Mouse (Mus musculus) limb, embryonic 14.5 days (tissue): Measurements from ENCODE around the gene Slc35e2. TPM values are rescaled to one million over a fixed set of nuclear protein-coding genes. Genes with fewer than 3 reads are reported as not detected.
A peak's percentile ranks its signal among the peaks of the same experiment; 100 is the strongest.
"Not testable (repeated sequence)": the region's sequence is repeated elsewhere in the genome, so short reads cannot be mapped to it uniquely, and the experiment has no call there.

Experiments used
- ATAC-seq: fragments of 200-750 bp; cut with Nextera tagmentation; 2 replicates; pipeline ENCODE4 v1.8.0; 2017; ENCODE audit warnings: low read depth, moderate number of reproducible peaks, moderate TSS enrichment; ENCODE audit not compliant: low FRiP score
- DNase-seq: peaks from one replicate; pipeline ENCODE4 v3.0.0-alpha.2; 2015; ENCODE audit warnings: low spot score
- H3K27ac ChIP-seq: fragments of 300-500 bp; sonication (generic); replicated peaks from 2 replicates; pipeline ENCODE4 v1.5.1; 2014; ENCODE audit warnings: low read depth, mild to moderate bottlenecking, low read length, moderate library complexity, mixed read lengths
- H3K27me3 ChIP-seq: fragments of 300-500 bp; sonication (generic); 2 replicates; pipeline ENCODE4 v1.6.1; 2014; ENCODE audit warnings: low read length, mixed read lengths; ENCODE audit not compliant: control insufficient read depth, insufficient read depth
- H3K36me3 ChIP-seq: fragments of 300-500 bp; sonication (generic); 2 replicates; pipeline ENCODE4 v1.6.1; 2014; ENCODE audit warnings: mild to moderate bottlenecking, low read length, moderate library complexity, mixed read lengths; ENCODE audit not compliant: control insufficient read depth, insufficient read depth
- H3K4me1 ChIP-seq: fragments of 300-500 bp; sonication (generic); 2 replicates; pipeline ENCODE4 v1.6.1; 2014; ENCODE audit warnings: antibody characterized with exemption, low read length, mixed read lengths; ENCODE audit not compliant: control insufficient read depth, insufficient read depth
- H3K4me2 ChIP-seq: fragments of 300-500 bp; sonication (generic); replicated peaks from 2 replicates; pipeline ENCODE4 v1.6.1; 2014; ENCODE audit warnings: low read depth, mild to moderate bottlenecking, low read length, moderate library complexity; ENCODE audit not compliant: severe bottlenecking
- H3K4me3 ChIP-seq: fragments of 300-500 bp; sonication (generic); replicated peaks from 2 replicates; pipeline ENCODE4 v1.5.1; 2014; ENCODE audit warnings: low read length
- H3K9ac ChIP-seq: fragments of 300-500 bp; sonication (generic); 2 replicates; pipeline ENCODE4 v1.6.1; 2014; ENCODE audit warnings: mild to moderate bottlenecking, low read depth, low read length, moderate library complexity; ENCODE audit not compliant: severe bottlenecking
- H3K9me3 ChIP-seq: fragments of 300-500 bp; sonication (generic); 2 replicates; pipeline ENCODE4 v1.6.1; 2016; ENCODE audit warnings: low read length; ENCODE audit not compliant: control insufficient read depth
- POLR2A ChIP-seq: fragments of 200-500 bp; IDR thresholded peaks from 2 replicates; pipeline ENCODE4 v1.8.0; 2012; ENCODE audit warnings: inconsistent platforms, mild to moderate bottlenecking, moderate library complexity, borderline replicate concordance; ENCODE audit not compliant: insufficient read depth, insufficient read length; ENCODE audit errors: extremely low read depth
- WGBS: fragments of 180-500 bp; shearing (Covaris S2); extraction: QIAGEN DNeasy Blood & Tissue Kit; methylation state at CpG from one replicate; pipeline ENCODE4 v1.1.7; 2014; 5-methylcytosine and 5-hydroxymethylcytosine counted together
- polyA plus RNA-seq, 2 experiments: library from polyadenylated mRNA; depleted of rRNA in 1 of 2; stranded (reverse) in 1 of 2; unstranded in 1 of 2; fragments of >200 nt; fragmentation: Nextera tagmentation in 1 of 2; extraction: Ambion mirVana in 1 of 2; gene quantifications; 2 replicates each; pipeline versions ENCODE4 v1.2.1 to v1.2.3; 2012 to 2014

The Slc35e2 gene
- polyA plus RNA-seq, 2 experiments: 8.5 to 10.9 TPM

DNA sequence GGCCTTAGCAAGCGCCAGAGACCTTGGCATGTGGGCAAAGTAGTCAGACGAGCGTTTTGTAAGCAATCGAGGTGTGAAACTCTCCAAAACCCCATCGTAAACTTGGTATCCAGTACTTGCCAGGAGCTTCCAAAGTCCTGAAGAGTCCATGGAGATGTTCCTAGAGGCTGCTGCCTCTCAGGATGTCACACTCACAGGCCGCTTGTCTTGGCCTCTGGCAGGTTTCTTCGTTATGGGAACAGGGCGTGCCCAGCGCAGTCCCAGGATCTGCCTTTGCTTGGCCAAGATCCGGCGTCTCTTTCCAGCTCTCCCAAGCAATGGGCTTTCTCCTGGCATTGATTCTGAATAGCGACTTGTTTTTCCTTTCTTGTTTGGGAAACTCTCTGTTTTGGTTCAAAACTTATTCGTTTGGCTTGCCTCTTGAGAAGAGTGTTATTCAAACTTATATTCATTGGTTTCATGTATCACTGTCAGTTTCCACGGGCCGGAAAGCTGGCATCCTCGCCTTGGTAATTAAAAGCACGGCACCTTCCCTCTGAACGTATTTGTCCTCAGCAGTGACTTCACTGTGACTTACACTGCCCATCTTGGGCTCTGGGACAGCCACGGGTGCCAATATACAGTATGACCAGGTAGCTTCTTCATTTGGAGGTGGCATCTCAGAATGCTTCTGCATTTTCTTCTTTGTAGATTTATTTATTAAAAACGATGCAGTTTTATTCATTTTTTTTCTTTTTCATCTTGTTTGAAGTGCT is 36.7 kb upstream of the Slc35e2 start:
- peak overlapping the region; percentile 81 for H3K4me2 ChIP-seq
- peaks cover 16% of the 10 kb centered on the region for H3K36me3 ChIP-seq
- ATAC-seq: no peak
- no peaks in the 10 kb centered on the region for H3K9me3 ChIP-seq
- H3K9ac ChIP-seq: peak overlapping the region; percentile 77
- H3K4me1 ChIP-seq: peaks cover 24% of the 10 kb centered on the region
- peak; percentile 12 for DNase-seq
- TF ChIP-seq POLR2A: no peak
- H3K27ac ChIP-seq: peak overlapping the region; percentile 88
- peak overlapping the region; percentile 84 for H3K4me3 ChIP-seq
- H3K27me3 ChIP-seq: no peaks in the 10 kb centered on the region
- WGBS: 10% methylated on average over 20 of the region's 20 CpGs

DNA sequence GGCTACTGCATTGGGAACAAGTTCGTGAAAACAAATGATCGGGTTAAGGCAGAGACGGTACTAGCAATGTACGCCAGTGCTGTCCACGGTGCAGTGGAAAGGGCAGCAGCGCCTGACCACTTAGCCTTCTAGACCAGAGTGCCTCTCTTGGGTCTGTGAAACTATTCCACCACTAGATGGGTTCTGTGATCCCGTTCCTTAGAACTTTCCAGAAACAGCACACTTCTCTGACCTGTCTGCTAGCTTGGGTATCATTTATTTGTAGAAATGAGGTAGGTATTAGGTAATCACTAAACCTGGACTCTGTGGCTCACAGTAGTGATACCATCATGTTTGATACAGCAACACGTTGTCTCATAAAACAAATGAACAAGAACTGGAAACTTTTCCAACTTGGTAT is 34.7 kb upstream of the Slc35e2 start:
- 58% methylated on average over 8 of the region's 8 CpGs for WGBS
- no peak for TF ChIP-seq POLR2A
- DNase-seq: no peak
- no peak overlapping the region for H3K27ac ChIP-seq
- no peak overlapping the region for H3K9ac ChIP-seq
- H3K4me1 ChIP-seq: peaks cover 22% of the 10 kb centered on the region
- no peak for ATAC-seq
- H3K27me3 ChIP-seq: no peaks in the 10 kb centered on the region
- no peaks in the 10 kb centered on the region for H3K9me3 ChIP-seq
- no peak overlapping the region for H3K4me3 ChIP-seq
- no peak overlapping the region for H3K4me2 ChIP-seq
- H3K36me3 ChIP-seq: no peaks in the 10 kb centered on the region

DNA sequence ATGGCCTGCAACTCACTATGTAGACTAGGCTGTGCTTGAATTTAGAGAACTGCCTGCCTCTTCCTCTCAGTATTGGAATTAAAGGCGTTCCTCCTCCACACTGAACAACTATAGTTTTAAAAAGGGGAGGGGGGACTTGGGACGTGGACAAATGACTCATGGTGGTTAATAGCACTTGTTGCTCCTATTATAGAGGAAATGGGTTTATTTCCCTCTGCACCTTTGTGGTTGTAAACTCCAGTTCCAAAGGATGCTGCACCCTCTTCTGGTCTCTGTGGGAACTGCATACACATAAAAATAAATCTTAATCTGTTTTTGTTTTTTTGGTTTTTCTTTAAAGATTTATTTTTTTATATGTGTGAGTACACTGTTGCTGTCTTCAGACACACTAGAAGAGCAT is 33.0 kb upstream of the Slc35e2 start:
- no peak overlapping the region for H3K9ac ChIP-seq
- DNase-seq (peak; percentile 47), ATAC-seq (no peak)
- no peak for TF ChIP-seq POLR2A
- no peak overlapping the region for H3K4me2 ChIP-seq
- H3K27ac ChIP-seq: no peak overlapping the region
- 19% methylated on average over 2 of the region's 2 CpGs for WGBS
- no peak overlapping the region for H3K4me3 ChIP-seq
- H3K27me3 ChIP-seq: no peaks in the 10 kb centered on the region
- no peaks in the 10 kb centered on the region for H3K36me3 ChIP-seq
- peaks cover 9% of the 10 kb centered on the region for H3K4me1 ChIP-seq
- H3K9me3 ChIP-seq: no peaks in the 10 kb centered on the region

DNA sequence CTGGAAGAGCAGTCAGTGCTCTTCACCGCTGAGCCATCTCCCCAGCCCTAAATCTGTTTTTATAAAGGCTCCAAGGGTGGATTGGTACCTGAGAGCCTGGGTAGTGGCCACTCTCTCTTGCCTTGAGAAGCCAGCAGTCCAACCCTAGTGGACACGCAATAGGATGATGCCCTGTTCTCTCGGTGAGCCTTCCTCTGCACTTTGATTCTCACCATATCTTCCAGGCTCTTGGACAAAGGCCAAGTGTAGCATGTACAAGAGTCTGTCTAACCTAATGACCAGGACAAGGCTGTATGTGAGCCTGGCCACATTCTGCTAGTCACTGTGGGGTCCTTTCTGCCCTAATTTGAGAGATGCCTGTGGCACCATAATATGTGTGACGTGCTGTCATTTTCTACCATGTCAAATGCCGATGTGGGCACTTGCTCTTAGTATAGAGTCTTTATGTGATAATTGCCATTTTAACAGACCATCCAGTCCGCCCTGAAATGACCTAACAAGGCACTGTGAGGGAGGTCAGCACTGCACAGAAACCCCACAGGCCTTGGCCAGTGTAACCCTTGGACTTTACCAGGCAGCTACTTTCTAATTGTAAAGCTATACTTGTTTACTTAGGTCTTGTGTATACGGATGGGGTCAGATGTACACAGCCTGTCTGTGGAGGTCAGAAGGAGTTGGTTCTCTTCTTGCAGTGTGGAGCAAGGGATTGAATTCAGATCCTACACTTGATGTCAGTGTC is 32.4 kb upstream of the Slc35e2 start:
- Histone ChIP-seq H3K36me3 (no peaks in the 10 kb centered on the region; the same call in 1 of the 2 replicates), H3K27me3 (no peaks in the 10 kb centered on the region), H3K4me3 (no peak overlapping the region), H3K9me3 (no peaks in the 10 kb centered on the region), H3K4me2 (no peak overlapping the region), H3K27ac (no peak overlapping the region), H3K9ac (no peak overlapping the region), H3K4me1 (peaks cover 9% of the 10 kb centered on the region)
- no peak for TF ChIP-seq POLR2A
- ATAC-seq (no peak), DNase-seq (no peak)
- WGBS: 90% methylated on average over 7 of the region's 7 CpGs

DNA sequence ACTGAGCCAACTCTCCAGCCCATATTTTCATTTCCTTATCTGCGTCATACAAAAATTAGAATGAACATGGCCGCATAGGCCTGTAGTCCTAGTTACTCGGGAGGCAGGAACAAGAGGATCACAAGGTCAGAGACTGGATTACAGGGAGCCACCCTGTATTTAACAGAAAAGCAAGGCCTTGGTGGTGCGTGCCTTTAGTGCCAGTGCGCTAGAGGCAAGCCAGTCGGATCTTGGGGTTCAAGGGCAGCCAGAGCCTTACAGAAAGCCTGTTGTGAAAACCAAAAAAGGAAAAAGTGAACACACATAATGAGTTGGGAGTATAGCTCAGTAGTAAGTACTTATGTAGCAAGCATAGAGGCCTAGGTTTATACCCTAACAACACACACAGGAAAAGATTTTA is 31.4 kb upstream of the Slc35e2 start:
- Histone ChIP-seq H3K27ac (no peak overlapping the region), H3K4me3 (no peak overlapping the region), H3K4me1 (peaks cover 4% of the 10 kb centered on the region), H3K36me3 (no peaks in the 10 kb centered on the region; the same call in 1 of the 2 replicates), H3K9me3 (no peaks in the 10 kb centered on the region), H3K27me3 (no peaks in the 10 kb centered on the region), H3K4me2 (no peak overlapping the region), H3K9ac (no peak overlapping the region)
- 90% methylated on average over 6 of the region's 6 CpGs for WGBS
- DNase-seq (no peak), ATAC-seq (no peak)
- TF ChIP-seq POLR2A: no peak

DNA sequence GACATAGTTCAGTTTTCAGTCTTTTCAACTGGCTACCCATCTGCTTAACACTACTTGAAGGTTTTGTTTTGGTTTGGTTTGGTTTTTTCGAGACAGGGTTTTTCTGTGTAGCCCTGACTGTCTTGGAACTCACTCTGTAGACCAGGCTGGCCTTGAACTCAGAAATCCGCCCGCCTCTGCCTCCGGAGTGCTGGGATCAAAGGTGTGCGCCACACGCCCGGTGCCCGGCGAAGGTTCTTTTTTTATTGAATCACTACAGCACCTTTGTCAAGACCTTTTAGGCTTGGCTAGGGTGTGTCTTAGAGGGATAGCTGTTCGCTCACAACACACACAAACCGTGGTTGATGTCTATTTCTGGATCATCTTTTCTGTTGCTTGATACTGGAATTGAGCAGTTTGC is 30.9 kb upstream of the Slc35e2 start:
- DNase-seq, H3K36me3 ChIP-seq, H3K27me3 ChIP-seq, H3K27ac ChIP-seq, H3K9me3 ChIP-seq, H3K4me2 ChIP-seq, ATAC-seq, H3K4me3 ChIP-seq, H3K9ac ChIP-seq, H3K4me1 ChIP-seq: not testable (repeated sequence)
- 91% methylated on average over 11 of the region's 11 CpGs for WGBS
